Mouse (Mus musculus) bone marrow macrophage, adult 2 months (primary cell): ENCODE results near the gene Zfp652. TPM values are rescaled to one million over a fixed set of nuclear protein-coding genes. Genes with fewer than 3 reads are reported as not detected.
"Not testable (repeated sequence)": the region's sequence is repeated elsewhere in the genome, so short reads cannot be mapped to it uniquely, and the experiment has no call there.

Experiments used
- H3K27ac ChIP-seq: 2 replicates; pipeline ENCODE4 v1.5.1; 2012; ENCODE audit warnings: low read depth, low read length; ENCODE audit not compliant: insufficient read depth
- H3K4me1 ChIP-seq: 2 replicates; pipeline ENCODE4 v1.6.1; 2012; ENCODE audit warnings: low read length; ENCODE audit not compliant: control insufficient read depth, insufficient read depth
- H3K4me3 ChIP-seq: 2 replicates; pipeline ENCODE4 v1.5.1; 2012; ENCODE audit warnings: mild to moderate bottlenecking, low read length, moderate library complexity; ENCODE audit not compliant: insufficient read depth
- CTCF ChIP-seq: IDR thresholded peaks from 2 replicates; pipeline ENCODE4 v1.5.1; 2012; ENCODE audit warnings: low read depth, mild to moderate bottlenecking, low read length, moderate library complexity
- POLR2A ChIP-seq: IDR thresholded peaks from 2 replicates; pipeline ENCODE4 v1.6.1; 2012; ENCODE audit warnings: mild to moderate bottlenecking, low read depth, low read length, borderline replicate concordance
- polyA plus RNA-seq: library from polyadenylated mRNA; stranded (reverse); fragments of >200 nt; gene quantifications from 2 replicates; pipeline ENCODE4 v1.2.4, GENCODE M21; 2012; ENCODE audit not compliant: missing spikeins, insufficient read depth, insufficient read length

Gene Zfp652
- polyA plus RNA-seq, 1 experiment = 51.5 TPM

- TF ChIP-seq CTCF (no peak), POLR2A (0 out of 2 replicates have a peak, but pooled peaks have one; percentile 55)
- peak overlapping the region; percentile 72 for H3K4me3 ChIP-seq
- peak overlapping the region; percentile 80 for H3K27ac ChIP-seq
- H3K4me1 ChIP-seq = peaks cover 12% of the 10 kb centered on the region
Observed at GRCm38 (mm10) chr11:95858528-95859467, 146.3 kb downstream of the Zfp652 start.

- Histone ChIP-seq H3K4me1 (peaks cover 12% of the 10 kb centered on the region), H3K4me3 (peak overlapping the region; percentile 72)
Observed at GRCm38 (mm10) chr11:95859468-95859855, 147.0 kb downstream of the Zfp652 start.

GRCm38 (mm10) chr11:95860071-95860490 lies 147.6 kb downstream of the Zfp652 start:
- Histone ChIP-seq H3K4me1 (peaks cover 12% of the 10 kb centered on the region), H3K4me3 (peak overlapping the region; percentile 72), H3K27ac (peak overlapping the region; percentile 80; the same call in 1 of the 2 replicates)
- TF ChIP-seq POLR2A (no peak), CTCF (no peak)

More at GRCm38 (mm10) chr11:95859468-95859855, 147.0 kb downstream of the Zfp652 start:
- peak overlapping the region; percentile 80 for H3K27ac ChIP-seq
- TF ChIP-seq POLR2A (no peak), CTCF (no peak)

- H3K27ac ChIP-seq = no peak overlapping the region
- H3K4me1 ChIP-seq = peaks cover 12% of the 10 kb centered on the region
- TF ChIP-seq POLR2A (no peak), CTCF (no peak)
- no peak overlapping the region for H3K4me3 ChIP-seq
Observed at GRCm38 (mm10) chr11:95861397-95861796, 148.9 kb downstream of the Zfp652 start.

GRCm38 (mm10) chr11:95869442-95869841 lies 157.0 kb downstream of the Zfp652 start:
- peak overlapping the region; percentile 94 for H3K27ac ChIP-seq
- H3K4me1 ChIP-seq = peaks cover 23% of the 10 kb centered on the region
- TF ChIP-seq CTCF (no peak), POLR2A (no peak)
- H3K4me3 ChIP-seq = no peak overlapping the region

GRCm38 (mm10) chr11:95869918-95870470 lies 157.5 kb downstream of the Zfp652 start:
- no peak for TF ChIP-seq POLR2A
- no peak for TF ChIP-seq CTCF
- peak overlapping the region; percentile 94 for H3K27ac ChIP-seq
- H3K4me3 ChIP-seq = no peak overlapping the region
- peaks cover 23% of the 10 kb centered on the region for H3K4me1 ChIP-seq

GRCm38 (mm10) chr11:95875804-95876203 lies 163.3 kb downstream of the Zfp652 start:
- TF ChIP-seq POLR2A (no peak), CTCF (no peak)
- Histone ChIP-seq H3K4me3 (no peak overlapping the region), H3K4me1 (no peaks in the 10 kb centered on the region; the same call in 1 of the 2 replicates)

GRCm38 (mm10) chr11:95876296-95876695 lies 163.8 kb downstream of the Zfp652 start:
- TF ChIP-seq POLR2A (no peak), CTCF (peak; percentile 62)
- H3K4me1 ChIP-seq = no peaks in the 10 kb centered on the region
- H3K27ac ChIP-seq = no peak overlapping the region
- H3K4me3 ChIP-seq = no peak overlapping the region

More at GRCm38 (mm10) chr11:95875804-95876203, 163.3 kb downstream of the Zfp652 start:
- H3K27ac ChIP-seq = no peak overlapping the region

- not testable (repeated sequence) for H3K4me1 ChIP-seq, H3K27ac ChIP-seq, H3K4me3 ChIP-seq
Observed at GRCm38 (mm10) chr11:95879861-95880260, 167.4 kb downstream of the Zfp652 start.

Other genes starting within 250 kb of the Zfp652 start
- gene Nxph3, start 198.1 kb upstream of the Zfp652 start, polyA plus RNA-seq = not detected in 2 replicates
- gene Ngfr, start 124.9 kb upstream of the Zfp652 start, polyA plus RNA-seq = not detected in 2 replicates
- 54.8 and 59.1 TPM in 2 replicates for gene Phb, start 45.7 kb upstream of the Zfp652 start, polyA plus RNA-seq
- gene B130006D01Rik, start 10.9 kb downstream of the Zfp652 start, polyA plus RNA-seq = 1.6 and 2.1 TPM in 2 replicates
- 7.4 and 9.4 TPM in 2 replicates for gene Phospho1, start 111.8 kb downstream of the Zfp652 start, polyA plus RNA-seq
- gene Gngt2, start 124.5 kb downstream of the Zfp652 start, polyA plus RNA-seq = 167 and 176 TPM in 2 replicates
- 51.7 and 60.6 TPM in 2 replicates for gene Abi3, start 129.8 kb downstream of the Zfp652 start, polyA plus RNA-seq
- gene B4galnt2, start 202.2 kb downstream of the Zfp652 start, polyA plus RNA-seq = 0.64 TPM in 1 of 2 replicates, not detected in the other